Mouse (Mus musculus): ENCODE measurements around the gene Fubp1. TPM values are rescaled to one million over a fixed set of nuclear protein-coding genes. Genes with fewer than 3 reads are reported as not detected.

Fubp1 gene
- total RNA-seq, 4 experiments from 2014 or later: 105 to 167 (median 132) TPM

- no peak for DNase-seq
These were observed 68.2 kb downstream of the Fubp1 start for GRCm38 (mm10) chr3:152278431-152278830.

- no peak for DNase-seq
These were observed 71.9 kb downstream of the Fubp1 start for GRCm38 (mm10) chr3:152282126-152282525.

- no peak for DNase-seq
These were observed 74.1 kb downstream of the Fubp1 start for GRCm38 (mm10) chr3:152284306-152284705.

GRCm38 (mm10) chr3:152284759-152285158 is 74.5 kb downstream of the Fubp1 start:
- no peak for DNase-seq

Other genes starting within 250 kb of the Fubp1 start
- gene Gipc2, start 44.2 kb upstream of the Fubp1 start, total RNA-seq (2022): 1 to 10 TPM in 1 of 4 experiments, under 1 TPM in 3; 0.61 to 1.8 (median 0.82) TPM
- gene Dnajb4, start 120 bp upstream of the Fubp1 start, total RNA-seq (2022): 10 to 100 TPM; 48.9 to 56.3 (median 52.6) TPM
- 1 to 10 TPM; 2.8 to 4.0 (median 3.1) TPM for gene Nexn, start 55.9 kb downstream of the Fubp1 start, total RNA-seq (2022)
- gene Miga1, start 130.0 kb downstream of the Fubp1 start, total RNA-seq (2022): 10 to 100 TPM in 3 of 4 experiments, 1 to 10 TPM in 1; 9.9 to 29.6 (median 16.8) TPM
- gene Usp33, start 136.1 kb downstream of the Fubp1 start, total RNA-seq (2022): 100 to 1,000 TPM in 3 of 4 experiments, 10 to 100 TPM in 1; 93.9 to 139 (median 129) TPM
- 10 to 100 TPM; 31.3 to 52.7 (median 48.1) TPM for gene Zzz3, start 185.1 kb downstream of the Fubp1 start, total RNA-seq (2022)